Mouse (Mus musculus): ENCODE data around the gene Cbarp.
A peak's percentile ranks its signal among the peaks of the same experiment; 100 is the strongest.
"Not testable (repeated sequence)": the region's sequence is repeated elsewhere in the genome, so short reads cannot be mapped to it uniquely, and the experiment has no call there.

Gene Cbarp

GRCm38 (mm10) chr10:80170601-80171021 is 30.0 kb upstream of the Cbarp start:
- DNase-seq (ENCODE audit: low read depth in 1 of 2, low spot score in 2 of 2), result no peak

- DNase-seq (ENCODE audit: low read depth in 1 of 2, low spot score in 2 of 2), result no peak
Observed at GRCm38 (mm10) chr10:80170052-80170451, 29.4 kb upstream of the Cbarp start.

DNA sequence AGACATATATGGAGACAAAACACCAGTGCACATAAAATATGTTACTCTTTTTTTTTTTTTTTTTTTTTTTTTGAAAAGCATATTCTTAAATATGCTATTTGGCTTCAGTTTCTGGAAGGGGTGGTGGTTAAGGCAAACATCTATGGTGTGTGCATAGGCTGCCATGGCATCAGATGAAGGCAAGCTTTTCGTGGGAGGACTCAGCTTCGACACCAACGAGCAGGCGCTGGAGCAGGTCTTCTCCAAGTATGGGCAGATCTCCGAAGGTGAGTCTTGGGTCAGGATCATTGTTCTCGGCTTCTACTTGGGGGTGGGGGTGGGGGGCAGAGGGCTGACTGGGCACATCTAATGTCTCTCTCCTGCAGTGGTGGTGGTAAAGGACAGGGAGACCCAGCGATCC is 29.0 kb upstream of the Cbarp start:
- DNase-seq (ENCODE audit: low read depth in 1 of 2, low spot score in 2 of 2), result no peak

DNA sequence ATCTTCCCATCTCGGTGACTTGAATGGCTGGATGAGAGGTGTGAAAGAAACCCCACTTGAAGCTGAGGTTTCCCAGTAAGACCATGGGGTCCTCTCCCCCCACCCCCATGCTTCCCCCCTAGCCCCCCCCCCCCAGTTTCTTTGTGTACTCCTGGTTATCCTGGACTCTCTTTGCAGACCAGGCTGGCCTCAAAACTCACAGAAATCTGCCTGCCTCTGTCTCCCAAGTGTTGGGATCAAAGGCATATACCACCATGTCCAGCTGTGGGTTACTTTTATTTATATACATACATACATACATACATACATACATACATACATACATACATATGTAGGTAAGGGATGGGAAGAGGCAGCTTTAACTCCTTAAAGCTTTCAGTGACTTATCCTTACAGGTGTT is 28.4 kb upstream of the Cbarp start:
- DNase-seq (ENCODE audit: low read depth in 1 of 2, low spot score in 2 of 2), result no peak

GRCm38 (mm10) chr10:80168038-80168661 is 27.5 kb upstream of the Cbarp start:
- DNase-seq (ENCODE audit: low read depth in 1 of 2, low spot score in 2 of 2), result peak; percentile 76 to 88

DNA sequence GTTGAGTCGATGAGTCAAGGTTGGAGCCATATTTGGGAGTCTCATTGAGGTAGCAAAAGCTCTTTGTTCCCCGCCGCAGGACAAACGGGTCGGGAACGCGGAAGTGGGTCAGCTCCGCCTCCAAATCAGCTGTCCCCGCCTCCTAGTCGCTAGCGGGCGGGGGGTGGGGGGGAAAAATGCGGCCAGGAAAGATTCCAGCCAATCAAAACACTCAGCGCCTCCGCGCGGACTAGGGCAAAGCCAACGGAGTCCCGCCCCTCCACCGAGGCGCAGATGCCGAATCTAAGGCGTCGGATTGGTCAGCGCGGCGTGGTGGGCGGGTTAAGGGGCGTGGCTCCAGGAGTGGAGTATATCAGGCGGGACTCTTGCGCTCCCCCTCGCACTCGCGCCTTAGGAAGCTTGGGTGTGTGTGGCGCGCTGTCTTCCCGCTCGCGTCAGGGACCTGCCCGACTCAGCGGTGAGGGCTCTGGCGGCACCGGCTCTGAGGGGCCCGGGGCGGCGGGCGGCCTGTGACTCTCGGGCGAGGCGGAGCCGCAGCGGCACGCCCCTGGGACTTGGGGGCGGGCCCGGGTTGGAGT is 26.9 kb upstream of the Cbarp start:
- DNase-seq (ENCODE audit: low read depth in 1 of 2, low spot score in 2 of 2), result peak; percentile 96 to 98

GRCm38 (mm10) chr10:80166136-80166535 is 25.5 kb upstream of the Cbarp start:
- not testable (repeated sequence) for DNase-seq (ENCODE audit: low read depth in 1 of 2, low spot score in 2 of 2)

- DNase-seq (ENCODE audit: low read depth in 1 of 2, low spot score in 2 of 2), result no peak
Observed at GRCm38 (mm10) chr10:80165392-80166128, 24.9 kb upstream of the Cbarp start, which contains the start of gene Cirbp. Cirbp (plus strand) TSS chr10:80165985.

GRCm38 (mm10) chr10:80164998-80165344 is 24.3 kb upstream of the Cbarp start:
- DNase-seq (ENCODE audit: low read depth in 1 of 2, low spot score in 2 of 2), result peak; percentile 95

DNA sequence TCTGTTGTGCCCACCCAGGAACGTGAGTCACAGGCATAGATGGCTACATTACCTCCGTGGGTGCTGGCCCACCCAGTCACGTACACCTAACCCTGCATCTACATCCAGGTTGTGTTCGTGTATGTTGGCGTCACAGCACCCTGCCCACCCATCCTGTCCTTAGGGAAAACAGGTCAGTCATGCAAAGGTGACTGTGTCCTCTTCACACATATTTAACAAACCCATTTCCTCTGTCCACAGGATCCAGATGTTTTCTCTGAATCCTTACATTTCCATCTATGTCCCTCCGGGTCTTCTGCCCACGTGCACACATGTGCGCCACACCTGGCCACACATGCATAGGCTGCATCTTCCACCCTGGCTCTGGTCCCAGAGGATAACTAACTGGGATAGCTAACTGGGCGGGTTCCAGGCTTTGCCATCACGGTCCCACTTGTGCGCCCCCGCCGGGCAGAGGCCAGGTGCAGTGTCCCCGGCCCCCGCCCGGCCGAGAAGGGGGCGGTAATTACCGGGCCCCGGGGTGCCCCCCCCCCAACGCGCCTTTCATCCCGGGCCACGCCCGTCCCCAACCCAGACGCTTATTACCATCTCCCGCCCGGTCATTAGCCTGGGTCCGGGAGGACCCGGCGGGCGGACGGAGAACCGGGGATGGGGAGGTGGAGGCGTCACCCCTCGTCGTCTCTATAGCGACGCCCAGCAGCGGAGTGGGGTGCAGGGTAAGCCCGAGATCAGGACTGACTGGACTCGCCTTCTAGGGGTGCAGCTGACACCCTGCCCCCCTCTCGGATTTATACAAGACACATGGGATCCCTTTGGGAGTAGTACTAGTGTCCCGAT is 23.7 kb upstream of the Cbarp start:
- DNase-seq (ENCODE audit: low read depth in 1 of 2, low spot score in 2 of 2), result no peak

DNA sequence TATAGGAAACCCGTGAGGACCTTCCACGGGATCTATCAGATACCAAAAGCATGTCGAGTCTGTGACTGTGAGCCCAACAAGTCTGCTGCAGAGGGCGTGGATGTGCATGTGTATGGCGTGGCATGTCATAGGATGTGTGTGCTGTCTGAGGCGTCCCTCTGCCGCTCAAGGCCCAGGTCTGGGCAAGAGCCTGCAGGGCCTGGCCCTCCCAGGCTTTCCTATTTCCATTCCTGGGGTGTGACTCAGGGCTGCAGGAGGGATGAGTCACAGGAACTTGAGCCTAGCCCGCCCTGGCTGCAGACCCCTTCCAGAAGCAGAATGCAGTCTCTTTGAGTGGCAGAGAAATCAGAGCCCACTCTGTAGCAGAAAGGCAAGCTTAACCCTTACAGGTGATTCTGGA is 23.1 kb upstream of the Cbarp start:
- no peak for DNase-seq (ENCODE audit: low read depth in 1 of 2, low spot score in 2 of 2)

- DNase-seq (ENCODE audit: low read depth in 1 of 2, low spot score in 2 of 2), result no peak
Observed at GRCm38 (mm10) chr10:80162716-80163299, 22.2 kb upstream of the Cbarp start.

DNA sequence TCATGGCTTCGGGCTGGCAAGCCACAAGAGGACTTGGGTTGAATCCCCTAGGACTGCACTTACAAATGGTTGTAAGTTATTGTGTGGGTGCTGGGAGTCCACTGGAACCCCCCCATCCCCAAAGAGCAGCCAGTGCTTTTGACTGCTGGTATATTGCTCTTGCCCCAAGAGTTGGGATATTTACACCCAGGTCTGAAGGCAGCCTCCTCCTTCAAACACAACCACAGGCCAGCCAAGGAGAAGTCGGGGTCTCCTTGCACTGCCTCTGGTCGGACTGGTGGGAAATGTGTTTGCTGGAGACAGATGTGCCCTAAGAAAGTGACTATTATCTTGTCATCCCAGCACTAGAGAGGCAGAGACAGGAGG is 21.6 kb upstream of the Cbarp start:
- no peak for DNase-seq (ENCODE audit: low read depth in 1 of 2, low spot score in 2 of 2)

DNA sequence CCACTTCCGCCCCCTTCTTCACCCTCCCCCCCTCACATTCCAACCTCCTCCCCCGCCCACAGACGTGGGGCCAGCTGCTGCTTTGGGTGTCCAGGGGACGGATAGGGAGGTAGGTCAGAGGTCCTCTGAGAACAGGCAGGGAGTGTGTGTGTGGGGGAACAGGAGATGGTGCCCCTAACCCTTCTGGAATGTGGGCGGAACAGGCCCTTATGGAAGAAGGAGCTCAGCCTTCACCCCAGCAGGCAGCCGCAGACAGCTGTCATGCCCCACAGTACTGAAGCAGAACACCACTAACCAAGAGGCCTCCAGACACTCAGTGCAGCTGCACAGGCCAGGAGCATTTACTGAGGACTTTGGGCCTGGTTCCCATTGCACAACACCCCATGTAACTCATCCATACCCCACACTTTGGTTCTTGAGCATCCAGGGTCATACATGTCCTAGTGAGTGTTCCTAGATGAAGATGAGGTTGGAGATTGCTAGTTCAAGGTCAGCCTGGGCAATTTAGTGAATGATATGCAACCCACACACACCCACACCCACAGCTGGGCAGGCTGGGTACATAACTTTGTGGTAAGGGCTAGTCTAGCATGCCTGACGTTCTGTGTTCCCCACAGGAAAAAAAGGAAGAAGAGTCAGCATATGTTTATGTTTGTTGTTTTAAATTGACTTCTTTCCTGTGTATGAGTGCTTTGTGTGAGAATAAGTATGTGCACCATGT is 21.0 kb upstream of the Cbarp start:
- DNase-seq (ENCODE audit: low read depth in 1 of 2, low spot score in 2 of 2), result no peak

DNA sequence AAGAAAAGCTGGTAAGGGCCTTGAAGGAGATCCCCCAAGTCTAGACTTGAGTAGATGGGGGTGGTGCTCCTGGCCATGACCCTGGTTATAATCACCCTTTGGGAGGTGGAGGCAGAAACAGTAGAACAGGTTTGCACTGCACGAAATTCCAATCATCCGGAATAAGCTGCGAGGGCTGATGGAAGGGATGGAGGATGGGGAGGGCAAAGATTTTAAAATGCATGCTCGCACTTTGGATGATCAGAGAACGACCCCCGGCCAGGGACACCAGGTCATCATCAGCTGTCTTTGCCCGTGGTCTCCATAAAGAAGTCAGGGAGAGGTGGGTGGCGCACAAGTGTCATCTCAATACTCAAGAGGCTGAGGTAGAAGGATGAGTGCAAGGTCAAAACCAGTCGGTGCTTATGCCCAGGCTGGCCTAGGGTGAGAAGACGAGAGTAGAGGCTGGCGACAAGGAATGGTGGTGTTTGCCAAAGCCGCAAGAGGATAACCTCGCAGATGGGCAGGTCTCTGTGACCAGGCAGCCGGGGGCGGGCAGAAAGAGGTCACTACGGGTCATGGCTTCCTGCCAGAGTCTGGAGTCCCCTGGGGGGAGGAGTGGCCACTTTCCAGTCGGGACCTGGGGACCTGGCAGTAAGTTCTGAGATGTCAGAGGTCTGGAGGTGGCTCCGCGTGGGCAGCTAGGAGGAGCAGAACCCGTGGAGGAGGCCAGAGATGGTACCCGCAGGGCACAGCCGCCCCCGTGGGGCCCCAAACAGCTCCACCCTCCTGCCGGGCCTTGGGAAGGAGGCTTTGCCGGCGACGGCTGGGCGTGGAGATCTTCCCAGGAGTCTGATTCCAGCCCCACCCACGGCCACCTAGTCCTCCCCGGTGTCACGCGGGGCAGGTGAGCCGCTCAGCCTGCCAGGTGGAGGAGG is 20.1 kb upstream of the Cbarp start:
- peak in 1 of 2 experiments; percentile 61 for DNase-seq (ENCODE audit: low read depth in 1 of 2, low spot score in 2 of 2)

DNA sequence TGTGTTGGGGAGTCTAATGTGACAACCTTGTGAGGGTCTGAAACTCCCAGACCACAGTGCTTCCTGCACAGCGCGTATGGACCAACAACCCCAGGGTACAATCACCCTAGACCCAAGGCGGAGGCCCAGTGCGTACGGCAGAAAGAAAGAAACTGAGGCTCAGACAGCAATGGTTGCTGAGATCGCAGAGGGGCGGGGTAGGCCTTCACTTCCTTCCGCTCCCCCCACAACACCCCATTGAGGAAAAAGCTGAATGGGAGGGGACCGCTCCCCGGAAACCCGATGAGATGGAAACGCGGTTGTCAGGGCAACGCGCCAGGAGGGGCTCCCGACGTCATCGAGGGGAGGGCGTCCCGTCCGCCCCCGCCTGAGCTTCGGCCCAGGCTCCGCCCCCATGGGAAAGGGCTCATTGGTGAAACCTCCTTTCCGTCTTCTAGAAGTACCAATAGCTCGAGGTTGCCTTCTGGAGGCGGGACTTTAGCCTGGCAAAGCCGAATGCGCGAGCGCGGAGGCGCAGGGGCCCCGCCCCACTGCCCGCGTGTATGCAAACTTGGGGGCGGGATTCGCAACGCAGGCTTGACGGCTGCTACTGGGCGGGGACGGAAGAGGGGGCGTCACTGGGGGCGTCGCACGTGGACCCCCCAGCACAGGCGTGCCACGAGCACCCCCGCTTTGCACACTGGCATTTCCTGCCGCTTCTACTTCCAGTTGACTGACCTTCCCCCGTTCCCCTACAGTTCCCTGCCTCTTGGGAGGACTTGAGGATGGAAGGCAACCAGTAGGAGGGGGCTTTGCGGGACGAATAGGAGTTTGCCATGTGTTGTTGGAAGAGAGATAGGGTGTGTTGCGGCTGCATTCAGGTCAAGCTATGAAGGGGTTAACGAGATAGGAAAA is 19.2 kb upstream of the Cbarp start:
- DNase-seq (ENCODE audit: low read depth in 1 of 2, low spot score in 2 of 2), result peak; percentile 96 to 99

DNA sequence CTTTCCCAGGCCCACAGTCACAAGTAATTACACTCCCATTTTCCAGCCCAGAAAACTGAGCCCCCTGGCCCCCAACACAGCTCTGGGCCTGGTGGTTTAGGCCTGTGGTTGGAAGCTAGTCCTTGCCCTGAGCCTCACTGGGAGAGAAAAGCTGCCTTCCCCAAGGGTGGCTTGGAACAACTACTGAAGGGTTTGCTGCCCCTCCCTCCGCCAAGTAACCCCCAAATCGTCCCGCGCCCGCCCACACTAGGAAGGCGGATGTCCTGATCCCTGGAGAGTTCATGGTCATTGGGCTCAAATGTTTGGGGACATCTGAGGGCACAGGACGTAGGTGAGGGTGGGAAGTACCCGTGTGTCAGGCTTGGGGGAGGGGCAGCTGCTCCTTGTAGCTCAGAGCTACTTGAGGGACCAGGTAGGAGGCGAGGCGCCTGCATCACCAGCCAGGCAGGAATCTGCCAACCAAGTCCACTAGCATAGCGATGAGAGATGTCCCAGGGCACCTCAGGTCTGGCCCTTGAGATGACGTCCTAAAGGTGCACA is 18.5 kb upstream of the Cbarp start:
- no peak for DNase-seq (ENCODE audit: low read depth in 1 of 2, low spot score in 2 of 2)

DNA sequence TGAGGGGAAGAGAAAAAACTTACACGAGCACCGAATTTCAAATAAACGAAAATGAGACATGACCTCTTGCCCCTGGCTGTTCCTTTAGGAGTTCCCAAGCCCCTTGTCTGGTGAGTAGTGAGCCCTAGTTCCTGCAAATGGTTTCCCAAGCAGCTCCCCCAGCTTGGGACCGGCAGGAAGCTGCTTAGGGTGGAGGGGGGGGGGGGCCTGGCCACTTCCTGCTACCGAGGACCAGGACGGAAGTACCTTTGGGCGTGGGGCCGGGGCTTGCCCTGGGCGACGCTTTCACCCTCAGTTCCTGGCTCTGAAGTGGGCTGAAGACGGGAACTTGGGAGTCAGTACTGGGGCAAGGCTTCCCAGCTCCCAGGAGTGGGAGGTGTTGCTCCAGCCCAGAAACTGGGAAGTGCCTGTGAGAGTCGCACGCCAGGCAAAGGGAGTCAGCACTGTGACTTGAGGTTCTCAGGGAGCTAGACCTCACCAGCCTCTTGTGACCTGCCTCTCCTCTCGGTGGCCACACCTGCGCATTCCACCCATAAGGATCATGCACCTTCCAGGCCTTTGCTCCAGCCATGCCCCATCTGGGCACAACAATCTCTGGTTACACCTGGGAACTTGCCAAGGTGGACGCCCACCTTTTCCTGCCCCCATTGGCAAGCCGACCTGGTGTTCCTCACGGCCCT is 17.8 kb upstream of the Cbarp start:
- peak in 1 of 2 experiments; percentile 57 for DNase-seq (ENCODE audit: low read depth in 1 of 2, low spot score in 2 of 2)

Measured in monocyte, adult 2 months (primary cell).